Mouse (Mus musculus) left cerebral cortex, adult 8-10 months (tissue): Measurements from ENCODE around the gene Ntn5. TPM values are rescaled to one million over a fixed set of nuclear protein-coding genes. Genes with fewer than 3 reads are reported as not detected.

Experiments
- DNase-seq, 2 experiments: peaks; one replicate each; pipeline ENCODE4 v3.0.0; 2022; ENCODE audit warnings: low spot score in 2 of 2
- total RNA-seq, 4 experiments: library from RNA; stranded (reverse); gene quantifications; 2 replicates each; pipeline ENCODE4 v1.2.4; 2022

The Ntn5 gene
- total RNA-seq, 4 experiments from 2014 or later: 7.6 to 8.7 (median 8.2) TPM

- no peak for DNase-seq
Observed at GRCm38 (mm10) chr7:45711316-45712021, 27.6 kb downstream of the Ntn5 start.

- peak in 1 of 2 experiments; percentile 49 for DNase-seq
Observed at GRCm38 (mm10) chr7:45712022-45712757, 28.4 kb downstream of the Ntn5 start.

GRCm38 (mm10) chr7:45713396-45713795, 29.6 kb downstream of the Ntn5 start:
- no peak for DNase-seq

- DNase-seq: no peak
Observed at GRCm38 (mm10) chr7:45713881-45714520, 30.2 kb downstream of the Ntn5 start.

- no peak for DNase-seq
Observed at GRCm38 (mm10) chr7:45714630-45715089, 30.8 kb downstream of the Ntn5 start.

GRCm38 (mm10) chr7:45715090-45715708, 31.4 kb downstream of the Ntn5 start, which contains the start of gene Rpl18:
Gene Rpl18, plus strand, starts transcription at chr7:45715457.
- DNase-seq: peak; percentile 88 to 99

GRCm38 (mm10) chr7:45715741-45716459, 32.1 kb downstream of the Ntn5 start:
- DNase-seq: no peak

GRCm38 (mm10) chr7:45716460-45716857, 32.6 kb downstream of the Ntn5 start:
- DNase-seq: no peak

GRCm38 (mm10) chr7:45716952-45717917, 33.4 kb downstream of the Ntn5 start:
- no peak for DNase-seq

- peak; percentile 98 to 99 for DNase-seq
Observed at GRCm38 (mm10) chr7:45717918-45718297, 34.1 kb downstream of the Ntn5 start, which contains the start of gene Sphk2. Gene Sphk2, minus strand, starts transcription at chr7:45718002.

- DNase-seq: no peak
Observed at GRCm38 (mm10) chr7:45718331-45718730, 34.5 kb downstream of the Ntn5 start.

- DNase-seq: no peak
Observed at GRCm38 (mm10) chr7:45719180-45719579, 35.4 kb downstream of the Ntn5 start.

- no peak for DNase-seq
Observed at GRCm38 (mm10) chr7:45719738-45720412, 36.1 kb downstream of the Ntn5 start.

GRCm38 (mm10) chr7:45720413-45721233, 36.8 kb downstream of the Ntn5 start, which contains the start of gene Fam83e:
Gene Fam83e, plus strand, starts transcription at chr7:45721212.
- DNase-seq: no peak

GRCm38 (mm10) chr7:45721234-45721571, 37.4 kb downstream of the Ntn5 start:
- DNase-seq: no peak

GRCm38 (mm10) chr7:45721642-45722347, 38.0 kb downstream of the Ntn5 start:
- DNase-seq: no peak

- DNase-seq: no peak
Observed at GRCm38 (mm10) chr7:45722348-45722713, 38.5 kb downstream of the Ntn5 start.

- no peak for DNase-seq
Observed at GRCm38 (mm10) chr7:45723301-45723700, 39.5 kb downstream of the Ntn5 start.
